Mouse (Mus musculus) liver, embryonic 12.5 days (tissue): ENCODE results near the gene Plcd3. TPM values are rescaled to one million over a fixed set of nuclear protein-coding genes. Genes with fewer than 3 reads are reported as not detected.

Experiments
- ATAC-seq: fragments of 200-750 bp; cut with Nextera tagmentation; 2 replicates; pipeline ENCODE4 v1.8.0; 2017; ENCODE audit warnings: moderate number of reproducible peaks, mild to moderate bottlenecking, moderate library complexity
- H3K27ac ChIP-seq: fragments of 300-500 bp; sonication (generic); 2 replicates; pipeline ENCODE4 v1.5.1; 2016; ENCODE audit warnings: mild to moderate bottlenecking
- H3K27me3 ChIP-seq: fragments of 300-500 bp; sonication (generic); replicated peaks from 2 replicates; pipeline ENCODE4 v1.6.1; 2016; ENCODE audit warnings: mild to moderate bottlenecking, moderate library complexity
- H3K36me3 ChIP-seq: fragments of 300-500 bp; sonication (generic); 2 replicates; pipeline ENCODE4 v1.6.1; 2016; ENCODE audit warnings: mild to moderate bottlenecking, moderate library complexity
- H3K4me1 ChIP-seq: fragments of 300-500 bp; sonication (generic); 2 replicates; pipeline ENCODE4 v1.6.1; 2016
- H3K4me2 ChIP-seq: fragments of 300-500 bp; sonication (generic); 2 replicates; pipeline ENCODE4 v1.6.1; 2016; ENCODE audit warnings: mild to moderate bottlenecking, moderate library complexity
- H3K4me3 ChIP-seq: fragments of 300-500 bp; sonication (generic); 2 replicates; pipeline ENCODE4 v1.5.1; 2016; ENCODE audit warnings: mild to moderate bottlenecking, moderate library complexity
- H3K9ac ChIP-seq: fragments of 300-500 bp; sonication (generic); 2 replicates; pipeline ENCODE4 v1.6.1; 2016; ENCODE audit warnings: mild to moderate bottlenecking, moderate library complexity
- H3K9me3 ChIP-seq: fragments of 300-500 bp; sonication (generic); replicated peaks from 2 replicates; pipeline ENCODE4 v1.6.1; 2016; ENCODE audit warnings: mild to moderate bottlenecking, moderate library complexity
- WGBS: fragments of 180-500 bp; shearing (Covaris S2); methylation state at CpG from one replicate; pipeline ENCODE4 v1.1.7; 2016; ENCODE audit not compliant: insufficient replicate concordance; 5-methylcytosine and 5-hydroxymethylcytosine counted together
- polyA plus RNA-seq: library from polyadenylated mRNA; unstranded; fragments of >200 nt; fragmentation: Nextera tagmentation; extraction: Ambion mirVana; gene quantifications from 2 replicates; pipeline ENCODE4 v1.2.1, GENCODE M21; 2016

Plcd3 gene
- polyA plus RNA-seq, 1 experiment from 2014 or later: 0.79 TPM

DNA sequence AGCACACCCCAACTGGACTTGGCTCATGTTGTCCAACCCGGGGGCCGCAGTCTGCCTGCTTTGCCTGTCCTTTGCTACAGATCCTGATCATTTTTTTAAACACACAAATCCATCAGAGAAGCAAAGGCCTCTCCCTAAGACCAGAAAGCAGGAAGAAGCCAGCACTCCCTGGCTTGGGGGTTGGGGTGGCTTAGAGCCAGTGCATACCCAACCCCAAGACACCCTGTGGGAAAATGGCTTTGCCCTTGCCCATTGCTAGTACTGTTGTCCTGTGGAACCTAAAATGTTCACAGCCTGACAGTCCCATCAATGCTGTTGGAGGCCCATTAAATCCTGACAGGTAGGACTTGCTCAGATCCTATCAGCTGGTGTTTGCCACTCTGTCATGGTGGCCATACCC, 31.7 kb downstream of the Plcd3 start:
- Histone ChIP-seq H3K4me2 (no peak overlapping the region), H3K27me3 (no peaks in the 10 kb centered on the region), H3K9me3 (no peaks in the 10 kb centered on the region), H3K4me1 (0 out of 2 replicates have a peak, but pooled peaks cover 7% of the 10 kb centered on the region), H3K27ac (no peak overlapping the region), H3K9ac (no peak overlapping the region), H3K36me3 (peaks cover 63% of the 10 kb centered on the region), H3K4me3 (no peak overlapping the region)
- ATAC-seq: no peak
- WGBS: 93% methylated on average over 2 of the region's 2 CpGs

DNA sequence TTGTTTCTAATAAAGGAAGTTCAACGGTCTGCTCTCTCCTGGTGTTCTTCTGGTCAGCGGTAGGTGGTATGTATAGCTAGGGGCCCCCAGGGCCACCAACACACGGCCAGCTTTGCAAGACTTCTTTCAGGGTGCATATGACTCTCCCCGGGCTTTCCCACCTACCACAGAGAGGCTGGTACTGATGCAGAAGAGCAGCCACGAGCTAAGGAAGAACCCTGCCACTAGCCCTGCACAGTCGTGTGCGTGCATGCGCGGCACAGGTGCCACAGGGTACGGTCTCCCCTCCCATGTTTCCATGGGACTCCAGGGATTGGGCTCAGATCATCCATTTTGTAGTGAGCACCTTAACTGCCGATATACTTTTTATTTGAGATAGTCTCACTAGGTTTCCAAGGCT, 32.6 kb downstream of the Plcd3 start:
- no peaks in the 10 kb centered on the region for H3K4me1 ChIP-seq
- H3K4me2 ChIP-seq: no peak overlapping the region
- no peaks in the 10 kb centered on the region for H3K9me3 ChIP-seq
- no peak overlapping the region for H3K4me3 ChIP-seq
- WGBS: 86% methylated on average over 11 of the region's 11 CpGs
- no peak overlapping the region for H3K9ac ChIP-seq
- ATAC-seq: no peak
- H3K27me3 ChIP-seq: no peaks in the 10 kb centered on the region
- peaks cover 72% of the 10 kb centered on the region for H3K36me3 ChIP-seq
- no peak overlapping the region for H3K27ac ChIP-seq

DNA sequence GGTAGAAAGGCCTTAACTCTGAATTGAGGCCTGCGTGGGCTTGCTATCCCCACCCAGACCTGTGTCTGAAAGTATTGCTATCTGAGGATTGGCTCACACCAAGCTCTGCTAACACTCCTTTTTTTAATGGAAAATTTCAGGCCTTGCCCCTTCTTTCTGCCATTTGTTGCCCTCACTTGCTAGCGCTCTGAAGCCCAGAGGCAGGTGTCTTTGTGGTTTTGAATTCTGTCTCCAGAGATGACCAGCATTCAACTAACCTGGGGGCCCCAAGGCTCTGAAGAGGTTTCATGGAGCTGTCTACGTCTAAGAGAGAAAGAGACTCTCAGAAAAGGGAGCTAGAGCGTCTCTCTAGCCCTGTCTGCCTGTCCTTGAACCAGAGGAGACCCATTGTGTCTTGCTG, 33.2 kb downstream of the Plcd3 start:
- Histone ChIP-seq H3K9me3 (no peaks in the 10 kb centered on the region), H3K27me3 (no peaks in the 10 kb centered on the region), H3K4me1 (no peaks in the 10 kb centered on the region), H3K4me3 (no peak overlapping the region), H3K36me3 (peaks cover 78% of the 10 kb centered on the region), H3K9ac (no peak overlapping the region), H3K4me2 (no peak overlapping the region), H3K27ac (no peak overlapping the region)
- ATAC-seq: no peak
- WGBS: 83% methylated on average over 4 of the region's 4 CpGs

DNA sequence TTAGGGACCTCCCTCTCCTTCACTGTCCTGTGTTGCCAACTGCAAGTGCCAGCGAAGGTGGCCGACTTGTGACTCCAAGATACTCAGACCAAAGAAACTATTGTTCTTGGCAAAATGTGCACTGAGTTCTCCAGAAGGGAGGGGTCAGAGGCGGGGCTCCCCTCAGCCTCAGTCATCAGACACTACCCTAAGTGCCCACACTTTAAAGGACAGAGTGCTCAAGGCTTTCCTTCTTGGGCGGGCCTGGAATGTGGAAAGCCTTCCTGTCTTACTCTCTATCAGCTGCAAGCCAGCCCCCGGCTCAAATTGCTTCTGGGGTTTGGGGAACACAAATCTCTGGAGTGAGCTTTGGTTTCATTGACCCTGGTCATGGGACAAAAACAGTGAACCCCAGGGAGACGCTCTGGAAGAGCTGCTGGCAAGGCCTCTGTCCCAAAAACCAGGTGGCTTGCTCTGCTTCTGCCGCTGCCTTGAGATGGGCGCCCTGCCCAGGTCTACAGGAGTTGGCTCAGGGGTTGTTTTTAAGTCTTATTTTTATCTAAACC, 33.9 kb downstream of the Plcd3 start:
- Histone ChIP-seq H3K4me1 (no peaks in the 10 kb centered on the region), H3K27ac (no peak overlapping the region), H3K9me3 (no peaks in the 10 kb centered on the region), H3K36me3 (peaks cover 83% of the 10 kb centered on the region), H3K9ac (no peak overlapping the region), H3K4me3 (no peak overlapping the region), H3K27me3 (no peaks in the 10 kb centered on the region), H3K4me2 (no peak overlapping the region)
- no peak for ATAC-seq
- 78% methylated on average over 8 of the region's 8 CpGs for WGBS

DNA sequence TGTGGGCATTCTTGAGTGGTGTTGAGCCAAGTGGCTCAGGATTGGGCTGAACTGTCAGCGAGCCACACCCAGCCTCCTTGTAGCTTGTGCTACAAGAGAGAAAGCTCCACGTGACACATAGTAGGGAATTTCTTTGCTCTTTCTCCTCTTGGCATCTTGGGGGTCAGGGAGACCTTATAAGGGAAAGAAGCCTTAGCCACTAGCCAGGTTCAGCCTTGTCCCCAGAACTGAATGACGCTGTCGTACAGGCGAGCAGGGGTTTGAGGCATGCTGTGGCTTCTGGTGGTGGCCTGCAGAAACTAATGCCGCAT, 34.5 kb downstream of the Plcd3 start:
- ATAC-seq: no peak
- 89% methylated on average over 6 of the region's 6 CpGs for WGBS
- Histone ChIP-seq H3K4me1 (no peaks in the 10 kb centered on the region), H3K4me3 (no peak overlapping the region), H3K27me3 (no peaks in the 10 kb centered on the region), H3K9me3 (no peaks in the 10 kb centered on the region), H3K9ac (no peak overlapping the region), H3K4me2 (no peak overlapping the region), H3K27ac (no peak overlapping the region), H3K36me3 (peaks cover 86% of the 10 kb centered on the region)

DNA sequence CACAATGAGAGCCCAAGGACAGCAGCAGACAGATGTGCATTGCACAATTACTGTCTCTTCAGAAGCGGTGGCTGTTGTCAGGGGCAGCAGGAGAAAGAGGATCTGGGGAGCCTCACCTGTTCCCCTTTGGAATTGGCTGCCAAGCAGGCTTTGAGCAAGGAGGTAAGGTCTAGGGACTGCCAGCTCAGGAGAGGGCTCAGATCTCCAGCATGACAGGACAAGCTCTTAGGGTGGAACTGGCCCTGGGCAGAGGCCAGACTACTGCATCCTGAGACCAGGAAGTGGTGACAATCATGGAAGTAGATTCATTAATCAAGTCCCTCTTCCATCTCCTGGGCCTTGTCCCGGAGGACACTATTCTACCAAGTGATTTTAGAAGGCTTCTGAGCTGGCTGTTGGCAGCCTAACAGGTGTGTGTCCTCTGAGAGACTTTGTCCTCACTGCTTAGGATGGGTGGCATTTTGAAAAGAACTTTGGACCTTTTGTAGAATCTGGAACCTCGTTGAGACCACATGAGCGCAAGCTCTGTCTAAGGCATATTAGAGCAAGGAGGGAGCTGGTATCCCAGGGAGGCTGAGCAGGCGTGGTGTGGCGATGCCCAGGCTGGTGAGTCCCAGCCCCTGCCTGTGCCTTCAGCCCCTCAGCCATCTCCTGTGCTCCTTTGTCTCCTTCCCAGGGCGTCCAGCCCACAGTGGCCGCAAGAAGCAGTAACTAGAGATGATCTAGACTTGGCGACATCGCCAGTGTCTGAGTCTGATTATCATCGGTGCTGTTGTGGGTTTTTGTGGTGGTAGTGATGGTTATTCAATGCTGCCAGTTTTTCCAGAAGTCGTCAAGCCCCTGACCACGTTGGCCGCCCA, 35.0 kb downstream of the Plcd3 start:
- no peaks in the 10 kb centered on the region for H3K27me3 ChIP-seq
- H3K4me1 ChIP-seq: no peaks in the 10 kb centered on the region
- ATAC-seq: no peak
- H3K27ac ChIP-seq: no peak overlapping the region
- peaks cover 92% of the 10 kb centered on the region for H3K36me3 ChIP-seq
- no peak overlapping the region for H3K9ac ChIP-seq
- WGBS: 85% methylated on average over 14 of the region's 14 CpGs
- no peak overlapping the region for H3K4me2 ChIP-seq
- H3K9me3 ChIP-seq: no peaks in the 10 kb centered on the region
- no peak overlapping the region for H3K4me3 ChIP-seq

DNA sequence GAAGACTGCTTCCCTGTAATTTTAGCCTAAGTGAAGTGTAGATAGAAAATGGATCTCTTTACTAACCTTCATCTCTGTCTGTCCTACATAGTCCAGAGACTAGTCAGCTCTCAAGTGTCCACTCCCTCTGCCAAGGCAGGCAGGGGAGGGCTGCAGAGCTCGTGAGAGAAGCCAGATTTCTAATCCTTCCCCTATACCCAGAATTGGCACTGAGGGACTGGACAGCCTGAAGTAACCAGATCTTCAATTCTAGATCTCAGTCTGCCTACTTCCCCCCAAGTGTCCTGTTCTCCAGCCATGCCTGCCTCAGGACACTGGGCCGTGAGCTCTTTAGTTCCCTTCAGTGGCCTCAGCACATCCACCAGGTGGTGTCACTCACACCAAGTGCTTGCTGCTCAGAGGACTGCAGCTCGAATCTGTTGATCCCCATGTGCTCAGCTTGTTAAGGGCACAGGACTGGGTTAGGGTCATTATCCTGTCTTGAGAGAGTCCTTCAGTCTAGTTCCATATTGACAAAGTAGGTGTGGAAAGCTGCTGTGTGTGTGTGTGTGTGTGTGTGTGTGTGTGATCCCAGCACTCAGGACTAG, 42.9 kb downstream of the Plcd3 start:
- no peak for ATAC-seq
- Histone ChIP-seq H3K27ac (no peak overlapping the region), H3K4me3 (no peak overlapping the region), H3K4me1 (no peaks in the 10 kb centered on the region), H3K4me2 (no peak overlapping the region), H3K27me3 (no peaks in the 10 kb centered on the region), H3K9me3 (no peaks in the 10 kb centered on the region), H3K36me3 (peaks cover 92% of the 10 kb centered on the region), H3K9ac (no peak overlapping the region)
- 73% methylated on average over 3 of the region's 3 CpGs for WGBS

DNA sequence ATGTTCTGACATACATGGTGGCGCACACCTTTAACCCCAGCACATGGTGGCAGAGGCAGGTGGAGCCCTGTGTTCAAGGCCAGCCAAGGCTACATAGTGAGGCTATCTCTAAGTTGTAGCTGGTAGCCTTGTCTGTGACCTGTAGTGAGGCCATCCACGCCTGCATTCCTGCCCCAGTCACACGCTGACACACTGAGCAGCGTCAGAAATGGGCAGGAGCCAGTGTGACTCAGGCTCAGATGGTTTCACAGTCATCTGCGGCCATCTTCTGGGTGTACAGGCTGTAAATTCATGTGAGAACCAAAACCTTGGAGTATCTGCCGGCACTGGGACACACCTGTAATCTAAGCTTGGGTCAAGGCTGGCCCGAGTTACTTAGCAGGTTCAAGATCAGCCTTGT, 44.8 kb downstream of the Plcd3 start:
- H3K27ac ChIP-seq: no peak overlapping the region
- no peaks in the 10 kb centered on the region for H3K27me3 ChIP-seq
- H3K4me2 ChIP-seq: no peak overlapping the region
- H3K9me3 ChIP-seq: no peaks in the 10 kb centered on the region
- 88% methylated on average over 7 of the region's 7 CpGs for WGBS
- H3K4me1 ChIP-seq: no peaks in the 10 kb centered on the region
- peaks cover 95% of the 10 kb centered on the region for H3K36me3 ChIP-seq
- ATAC-seq: no peak
- H3K9ac ChIP-seq: no peak overlapping the region
- H3K4me3 ChIP-seq: no peak overlapping the region

DNA sequence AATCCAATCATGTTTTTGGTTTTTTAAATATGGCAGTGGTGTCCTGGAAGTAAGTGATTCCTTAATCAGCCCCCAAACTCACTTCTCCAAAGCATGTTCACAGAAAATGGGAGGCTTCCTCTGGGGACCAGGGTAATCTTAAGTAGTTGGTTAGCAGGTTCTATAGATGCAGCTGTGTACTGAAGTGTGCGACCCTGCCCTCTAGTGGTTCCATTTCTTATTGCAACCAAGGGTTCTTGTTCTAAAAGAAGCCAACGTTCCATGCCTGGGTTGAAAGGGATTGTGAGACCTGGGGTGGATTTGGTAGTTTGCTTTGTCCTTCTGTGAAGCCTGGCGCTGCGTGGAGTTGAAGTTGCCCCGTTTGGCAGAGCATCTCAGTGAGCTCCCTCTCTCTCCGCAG, 46.7 kb downstream of the Plcd3 start:
- Histone ChIP-seq H3K36me3 (peaks cover 94% of the 10 kb centered on the region), H3K4me1 (no peaks in the 10 kb centered on the region), H3K9me3 (no peaks in the 10 kb centered on the region), H3K9ac (no peak overlapping the region), H3K27ac (no peak overlapping the region), H3K27me3 (no peaks in the 10 kb centered on the region), H3K4me3 (no peak overlapping the region), H3K4me2 (no peak overlapping the region)
- WGBS: 37% methylated on average over 6 of the region's 6 CpGs
- ATAC-seq: no peak

DNA sequence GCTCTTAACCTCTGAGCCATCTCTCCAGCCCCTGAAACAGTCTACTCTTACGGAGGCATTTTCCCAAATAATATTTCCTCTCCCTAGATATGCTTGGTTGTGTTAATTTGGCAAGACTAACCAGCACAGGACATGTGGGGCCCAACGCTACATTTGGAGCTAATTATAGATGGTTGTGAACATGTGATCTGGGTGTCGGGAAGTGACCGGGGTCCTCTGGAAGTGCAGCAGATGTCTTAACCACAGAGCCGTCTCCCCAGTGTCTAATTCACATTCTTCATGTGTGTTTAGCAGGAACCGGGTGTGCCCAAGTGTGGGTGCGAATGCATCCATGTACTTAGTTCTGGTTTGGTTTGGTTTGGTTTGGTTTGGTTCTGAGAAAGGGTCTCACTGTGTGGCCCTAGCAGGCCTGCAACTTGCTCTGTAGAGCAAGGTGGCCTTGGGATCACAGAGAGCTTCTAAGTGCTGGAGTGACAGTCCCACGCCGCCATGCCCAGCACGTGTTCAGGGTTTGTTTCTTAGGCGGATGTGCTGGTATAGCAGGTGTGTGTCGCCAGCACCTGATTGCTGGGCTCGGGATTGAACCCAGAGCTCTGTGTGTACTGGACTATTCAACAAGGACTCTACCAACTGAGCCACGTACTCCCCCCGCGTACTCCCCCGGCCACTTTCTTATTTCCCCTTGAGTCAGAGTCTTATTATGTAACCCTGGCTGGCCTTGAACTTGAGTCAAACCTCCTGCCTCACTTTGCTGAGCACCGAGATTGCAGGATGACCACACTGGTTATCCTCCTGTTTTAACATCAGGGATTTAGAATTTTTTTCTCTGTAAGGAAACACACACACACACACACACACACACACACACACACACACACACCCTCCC, 48.0 kb downstream of the Plcd3 start:
- H3K27ac ChIP-seq: no peak overlapping the region
- ATAC-seq: no peak
- WGBS: 81% methylated on average over 18 of the region's 18 CpGs

DNA sequence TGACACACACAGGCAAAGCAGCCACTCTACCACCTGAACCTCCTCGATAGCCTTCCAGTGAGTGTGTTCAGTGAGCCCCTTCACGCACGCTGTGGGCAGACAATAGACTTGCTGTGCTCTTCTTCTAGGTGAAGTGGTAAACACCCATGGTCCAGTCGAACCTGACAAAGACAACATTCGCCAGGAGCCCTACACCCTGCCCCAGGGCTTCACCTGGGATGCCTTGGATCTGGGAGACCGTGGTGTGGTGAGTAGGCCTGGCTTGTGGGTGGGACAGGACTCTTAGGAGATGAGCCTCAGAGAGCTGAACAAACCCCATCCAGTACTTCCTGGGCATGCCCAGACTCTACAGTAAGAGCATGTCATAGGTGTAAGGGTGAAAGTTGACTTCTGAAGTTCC, 49.4 kb downstream of the Plcd3 start:
- H3K27me3 ChIP-seq: no peaks in the 10 kb centered on the region
- no peak overlapping the region for H3K9ac ChIP-seq
- no peaks in the 10 kb centered on the region for H3K9me3 ChIP-seq
- peaks cover 80% of the 10 kb centered on the region for H3K36me3 ChIP-seq
- no peak overlapping the region for H3K27ac ChIP-seq
- no peak overlapping the region for H3K4me2 ChIP-seq
- H3K4me1 ChIP-seq: no peaks in the 10 kb centered on the region
- H3K4me3 ChIP-seq: no peak overlapping the region
- ATAC-seq: no peak
- 84% methylated on average over 6 of the region's 6 CpGs for WGBS

More for the DNA sequence above, 48.0 kb downstream of the Plcd3 start:
- Histone ChIP-seq H3K36me3 (peaks cover 85% of the 10 kb centered on the region), H3K9me3 (no peaks in the 10 kb centered on the region), H3K4me3 (no peak overlapping the region), H3K27me3 (no peaks in the 10 kb centered on the region), H3K4me2 (no peak overlapping the region), H3K9ac (no peak overlapping the region), H3K4me1 (no peaks in the 10 kb centered on the region)

DNA sequence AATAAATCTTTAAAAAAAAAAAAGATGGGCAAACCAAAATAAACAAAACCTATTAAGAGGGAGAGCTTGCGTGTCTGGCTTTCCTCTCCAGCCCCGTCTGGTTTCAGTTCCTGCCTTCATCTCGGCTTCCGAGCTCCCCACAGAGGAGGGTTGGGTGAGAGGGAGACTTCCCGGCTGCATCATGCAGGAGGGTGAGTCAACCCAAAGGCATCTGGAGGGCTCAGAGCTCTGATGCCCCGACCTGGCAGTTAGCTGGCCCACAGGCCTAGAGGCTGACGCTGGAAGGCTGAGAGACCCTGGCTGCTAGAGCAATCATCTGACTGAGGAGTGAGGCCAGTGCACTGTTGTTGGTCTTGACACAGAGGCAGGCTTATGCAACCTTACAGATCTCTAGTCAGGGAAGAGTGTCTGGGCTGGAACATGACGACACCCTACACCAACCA, 50.2 kb downstream of the Plcd3 start:
- H3K27ac ChIP-seq: no peak overlapping the region
- peaks cover 80% of the 10 kb centered on the region for H3K36me3 ChIP-seq
- no peaks in the 10 kb centered on the region for H3K27me3 ChIP-seq
- 70% methylated on average over 8 of the region's 8 CpGs for WGBS
- H3K9me3 ChIP-seq: no peaks in the 10 kb centered on the region
- no peak for ATAC-seq
- no peak overlapping the region for H3K4me2 ChIP-seq
- no peak overlapping the region for H3K9ac ChIP-seq
- no peaks in the 10 kb centered on the region for H3K4me1 ChIP-seq
- no peak overlapping the region for H3K4me3 ChIP-seq
